Mouse (Mus musculus): ENCODE results near the gene Cacna1c.

GRCm38 (mm10) chr6:118777457-118777856 lies 418.8 kb downstream of the Cacna1c start:
- TF ChIP-seq POLR2A (IDR thresholded peaks at IDR 0.05; ENCODE audit: borderline replicate concordance, insufficient read depth, low read length): no peak
- no peak for TF ChIP-seq CTCF (IDR thresholded peaks at IDR 0.05; ENCODE audit: borderline replicate concordance, insufficient read depth, low read depth, low read length)
